Mouse (Mus musculus) CD8-positive naive resting alpha-beta T cell, adult 2 months (primary cell): ENCODE measurements around the gene Adra1b.

ENCODE experiments used
- DNase-seq, 2 experiments: peaks; one replicate each; pipeline ENCODE4 v3.0.0; 2022; ENCODE audit warnings: low read depth in 2 of 2, low spot score in 2 of 2

Adra1b gene

DNA sequence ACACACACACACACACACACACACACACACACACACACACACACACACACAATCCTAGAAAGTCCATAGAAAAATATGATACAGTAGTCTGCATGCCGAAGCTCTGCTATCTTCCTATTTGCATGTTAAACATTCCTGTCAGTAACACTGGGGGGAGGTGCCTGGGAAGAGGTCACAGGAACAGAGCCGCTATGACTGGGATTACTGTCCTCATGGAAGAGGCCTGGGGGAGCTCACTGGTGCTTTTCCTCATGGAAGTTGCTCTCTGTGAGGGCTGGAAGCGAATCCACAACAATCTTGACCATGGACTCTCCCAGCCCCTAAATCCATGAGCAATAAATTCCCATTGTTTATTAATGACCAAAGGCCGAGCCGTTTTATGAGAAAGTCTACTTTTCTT is 77.7 kb downstream of the Adra1b start:
- no peak for DNase-seq

DNA sequence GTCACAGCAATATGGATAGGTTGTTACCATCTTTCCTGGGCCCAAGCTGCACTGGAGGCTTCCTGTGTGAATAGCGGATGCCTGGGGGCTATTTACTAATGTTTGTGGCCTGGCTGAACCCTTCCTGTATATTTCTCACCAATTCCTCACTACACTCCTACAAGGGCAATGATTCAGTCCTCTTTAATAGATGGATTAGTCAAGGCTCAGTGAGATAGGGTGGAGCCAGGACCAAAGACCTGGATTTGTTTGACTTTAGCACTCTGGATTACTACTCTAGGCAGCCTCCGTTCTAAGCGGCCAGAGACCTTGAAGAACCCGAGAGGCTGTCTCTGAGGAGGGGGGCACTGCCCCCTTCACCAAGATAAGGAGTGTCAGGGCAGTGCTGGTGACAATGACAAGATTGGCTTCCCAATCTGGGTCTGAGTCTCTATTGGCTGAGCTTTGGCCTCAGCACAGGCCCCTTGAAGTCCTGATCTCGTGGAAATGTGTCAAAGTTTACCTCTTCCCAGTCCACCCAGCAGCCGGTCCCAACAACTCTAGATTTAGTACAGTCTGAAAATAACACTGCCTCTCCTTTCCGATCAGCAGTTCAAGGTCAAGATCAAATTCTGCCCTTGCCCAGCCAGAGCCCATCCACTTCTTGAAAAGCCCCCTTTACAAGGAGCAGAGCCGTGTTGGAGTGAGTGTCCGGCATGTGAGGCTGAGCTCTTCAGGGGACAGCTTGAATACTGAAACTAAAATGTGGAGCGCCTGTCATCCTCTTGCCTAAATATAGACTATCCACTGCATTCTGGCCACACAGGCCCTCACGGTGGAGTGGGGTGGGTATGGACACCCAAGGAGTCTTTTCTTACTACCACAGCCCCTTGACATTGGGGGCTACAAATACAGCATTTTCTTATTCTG is 80.2 kb downstream of the Adra1b start:
- DNase-seq: no peak

DNA sequence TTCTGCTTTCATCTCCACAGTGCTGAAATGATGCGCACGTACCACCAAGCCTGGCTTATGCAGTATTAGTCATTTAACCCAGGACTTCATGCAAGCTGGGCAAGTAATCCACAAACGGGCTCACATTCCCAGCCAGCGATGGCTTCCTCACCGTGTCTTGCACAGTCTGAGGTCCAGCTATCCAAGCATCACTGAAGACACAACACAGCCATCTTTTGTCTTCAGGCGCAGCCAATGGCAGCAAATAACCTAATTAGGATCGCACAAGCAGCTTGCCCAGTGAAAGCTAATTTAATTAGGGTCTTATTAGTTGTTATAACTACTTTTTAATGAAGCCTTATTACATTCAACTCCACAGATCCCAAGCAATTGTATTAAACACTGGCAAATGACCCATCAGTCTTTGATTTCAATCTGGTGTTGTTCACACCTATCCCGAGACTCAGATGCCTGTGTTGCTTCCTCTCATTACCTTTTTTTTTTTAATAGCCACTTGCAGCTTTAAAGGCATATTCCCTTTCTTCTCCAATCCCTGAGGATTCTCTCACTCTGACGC is 83.6 kb downstream of the Adra1b start:
- no peak for DNase-seq

DNA sequence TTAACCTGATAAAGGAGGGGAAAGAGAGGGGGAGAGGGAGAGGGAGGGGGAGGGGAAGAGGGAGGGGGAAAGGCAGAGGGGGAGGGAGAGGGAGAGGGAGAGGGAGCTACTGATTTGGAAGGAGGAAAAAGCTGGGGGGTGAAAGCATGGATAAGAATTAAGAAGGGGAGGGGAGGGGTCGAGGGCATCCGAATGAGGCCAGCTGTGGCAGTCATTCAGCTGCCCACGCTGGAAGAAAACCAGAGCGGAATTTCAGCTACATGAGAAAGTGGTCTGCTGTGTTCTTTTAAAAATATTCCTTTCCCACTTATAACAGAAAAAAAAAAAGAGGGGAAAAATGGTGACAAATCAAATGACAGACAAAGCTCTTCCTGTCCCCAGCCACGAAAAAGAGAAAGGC is 88.5 kb downstream of the Adra1b start:
- no peak for DNase-seq

DNA sequence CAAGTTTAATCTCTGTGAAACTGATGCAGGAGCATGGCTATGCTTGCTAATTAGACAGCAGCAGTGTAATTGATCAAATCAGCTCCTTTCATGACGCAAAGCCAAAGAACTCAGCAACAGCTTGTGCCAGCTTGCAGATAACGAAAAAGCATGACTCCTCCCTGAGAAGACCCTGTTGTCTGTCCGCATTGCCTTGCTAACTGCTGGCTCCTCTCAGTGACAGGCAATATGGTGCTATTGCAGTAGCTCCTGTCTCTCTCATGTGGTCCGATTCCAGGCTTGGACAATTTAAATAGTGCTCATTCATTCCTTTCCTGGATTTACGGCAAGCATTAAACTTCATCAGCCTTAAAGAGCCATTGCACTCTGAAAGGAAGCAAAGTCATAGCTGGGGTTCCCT is 93.3 kb downstream of the Adra1b start:
- no peak for DNase-seq

DNA sequence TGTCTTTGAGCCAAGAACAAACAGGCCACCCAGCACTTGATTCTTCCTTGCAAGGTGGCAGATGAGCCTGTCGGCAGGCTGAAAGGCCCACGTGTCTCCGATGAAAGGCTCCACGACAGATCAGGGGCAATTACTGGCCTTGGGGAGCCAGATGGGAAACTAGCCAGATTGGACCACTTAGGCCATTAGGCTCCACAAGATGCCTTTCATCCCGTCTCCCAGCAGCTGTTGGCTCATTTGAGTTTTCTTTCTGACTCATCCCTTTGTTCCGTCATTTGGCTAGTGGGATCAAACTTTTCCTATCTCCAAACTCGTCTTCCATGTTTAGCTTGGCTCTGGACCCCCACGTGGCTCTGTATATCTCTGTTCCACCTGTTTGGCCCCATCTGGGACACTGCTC is 105.0 kb downstream of the Adra1b start:
- DNase-seq: no peak

DNA sequence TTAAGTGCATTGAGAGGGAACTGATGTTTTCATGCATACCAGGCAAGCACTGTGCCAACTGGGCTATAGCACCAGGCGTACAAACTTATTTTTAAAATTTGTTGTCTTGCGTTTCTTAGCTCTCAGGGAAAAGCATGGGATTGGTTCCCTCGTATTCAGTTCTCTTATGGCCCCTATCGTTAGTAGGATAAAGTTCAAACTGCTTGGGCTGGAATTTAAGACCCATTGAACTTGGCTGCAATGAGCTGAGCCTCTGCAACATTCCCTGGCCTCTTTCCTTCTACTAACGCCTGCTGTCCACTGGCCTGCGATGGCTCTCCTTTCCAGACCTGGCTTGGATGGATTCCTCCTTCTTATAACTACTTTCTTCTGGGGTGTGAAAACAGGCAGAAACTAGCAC is 110.6 kb downstream of the Adra1b start:
- DNase-seq: no peak

DNA sequence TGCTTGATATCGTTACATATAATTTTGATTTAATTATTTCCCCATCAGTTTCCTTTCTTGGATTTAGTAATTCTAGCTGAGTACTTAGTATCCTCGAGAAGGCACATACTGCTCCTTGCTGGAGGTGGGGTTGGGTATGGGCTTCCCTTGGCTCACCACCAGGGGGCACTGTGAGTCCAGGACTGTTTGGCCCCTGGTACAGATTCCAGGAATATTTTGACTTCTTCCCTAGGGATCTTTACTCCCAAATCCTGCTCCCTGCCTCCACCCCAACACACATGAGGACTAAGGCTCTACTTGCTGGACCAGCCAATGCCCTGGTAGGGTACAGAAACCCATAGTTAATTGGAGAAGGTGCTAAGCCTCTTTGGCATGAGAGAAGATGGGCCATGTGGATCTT is 117.2 kb downstream of the Adra1b start:
- peak in 1 of 2 experiments; percentile 11 for DNase-seq

DNA sequence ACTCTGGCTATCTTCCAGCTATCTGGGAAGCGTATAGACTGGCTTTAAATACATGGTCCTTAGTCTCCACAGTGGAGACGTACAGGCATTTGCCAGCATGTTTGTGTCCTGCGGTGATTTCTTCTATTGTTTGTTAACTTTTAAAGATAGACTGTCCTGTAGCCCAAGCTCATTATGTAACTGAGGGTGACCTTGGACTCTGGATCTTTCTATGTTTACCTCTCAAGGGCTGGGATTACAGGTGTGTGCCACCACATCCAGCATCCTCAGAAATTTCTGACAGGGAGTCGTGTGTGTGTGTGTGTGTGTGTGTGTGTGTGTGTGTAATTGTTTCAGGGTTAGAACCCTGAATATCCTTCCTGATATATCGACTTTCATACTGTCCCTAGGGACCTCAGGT is 117.9 kb downstream of the Adra1b start:
- DNase-seq: no peak

DNA sequence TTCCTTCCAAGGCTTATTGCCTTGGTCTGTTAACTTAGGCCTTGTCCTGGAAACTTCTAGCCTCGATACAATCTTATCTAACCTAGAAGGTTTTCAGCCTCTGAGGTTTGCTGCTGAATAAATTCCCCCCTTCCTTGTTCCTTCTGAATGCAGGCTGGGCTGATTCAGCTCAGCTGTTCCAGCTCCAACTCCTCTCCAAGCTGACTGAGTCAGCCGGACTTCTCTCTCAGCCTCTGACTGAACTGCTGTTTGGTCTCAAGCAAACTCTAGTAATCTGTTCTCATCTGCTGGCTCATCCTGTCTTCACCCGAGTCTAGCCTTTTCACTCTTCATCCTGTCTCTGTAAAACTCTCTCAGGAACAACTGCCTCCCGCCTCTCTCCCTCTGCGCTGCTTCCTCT is 121.5 kb downstream of the Adra1b start:
- DNase-seq: no peak

DNA sequence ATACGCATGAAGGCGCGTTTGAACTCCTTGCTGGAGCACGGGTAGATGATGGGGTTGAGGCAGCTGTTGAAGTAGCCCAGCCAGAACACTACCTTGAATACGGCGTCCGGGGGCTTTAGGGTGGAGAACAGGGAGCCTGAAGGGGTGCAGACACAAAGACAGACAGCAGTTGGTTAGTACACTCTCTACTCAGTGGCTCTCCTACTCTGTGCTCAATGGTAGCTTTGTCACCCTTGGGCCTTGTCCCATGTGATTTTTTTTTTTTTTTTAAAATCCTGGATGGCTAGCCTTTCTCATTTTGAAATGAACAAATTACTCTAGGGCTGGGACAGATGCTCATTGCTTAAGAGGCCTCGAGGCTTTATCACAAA is 124.7 kb downstream of the Adra1b start:
- DNase-seq: no peak

DNA sequence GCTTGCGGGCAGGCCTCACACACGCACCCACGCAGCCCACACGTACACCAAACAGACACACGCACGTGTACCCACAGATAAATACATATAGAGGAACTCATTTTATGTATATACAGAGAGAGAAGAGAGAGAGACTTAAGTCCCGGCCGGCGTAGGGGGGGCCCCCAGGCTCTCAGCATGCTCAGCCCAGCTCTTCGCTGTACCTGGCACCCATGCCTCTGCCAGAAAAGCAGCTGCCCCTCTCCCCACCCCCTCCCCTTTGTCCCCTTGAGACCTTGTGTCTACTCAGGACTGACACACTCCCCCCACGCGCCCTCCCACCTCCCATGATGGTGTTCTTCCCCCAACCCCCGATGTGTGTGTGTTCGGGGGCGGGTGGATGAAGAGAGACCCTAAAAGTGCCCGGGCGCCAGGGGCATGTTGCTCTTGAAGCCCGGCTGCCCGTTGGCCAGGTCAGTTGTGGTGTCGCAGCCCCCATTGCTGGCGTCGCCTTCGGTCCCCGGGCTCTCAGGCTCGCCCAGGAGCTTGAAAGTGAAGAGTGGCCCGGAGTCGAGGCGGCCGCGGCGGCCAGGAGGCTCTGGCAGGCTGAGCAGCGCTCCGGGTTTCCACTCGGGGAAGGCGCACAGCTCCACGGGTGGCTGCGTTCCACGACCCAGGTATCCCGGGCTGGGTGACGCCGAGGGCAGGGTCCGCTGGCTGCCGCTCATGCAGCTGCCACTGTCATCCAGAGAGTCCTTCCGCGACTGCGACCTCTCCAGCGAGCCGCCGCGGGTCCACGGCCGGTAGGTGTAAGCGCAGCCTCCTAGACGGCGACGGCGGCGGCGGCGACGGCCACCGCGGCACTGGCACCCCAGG is 125.3 kb downstream of the Adra1b start:
- DNase-seq: no peak

DNA sequence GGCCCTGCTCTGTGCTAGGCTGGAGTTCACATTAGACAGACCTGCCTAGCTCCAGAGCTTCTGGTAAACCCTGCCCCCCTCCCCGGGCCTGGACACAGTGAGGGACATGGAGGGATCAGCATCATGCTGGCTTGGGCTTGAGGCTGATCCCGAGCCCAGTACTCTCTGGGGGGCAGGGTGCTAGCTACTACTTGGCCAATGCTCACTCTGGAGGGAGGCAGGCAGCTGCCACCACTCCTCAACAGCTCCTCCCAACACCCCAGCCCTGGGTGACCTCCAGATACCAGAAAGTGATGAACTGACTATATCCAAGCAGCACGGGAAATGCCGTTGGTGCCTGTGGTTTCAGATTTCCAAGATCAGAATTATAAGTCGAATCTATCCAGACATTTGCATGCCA is 127.3 kb downstream of the Adra1b start:
- no peak for DNase-seq

DNA sequence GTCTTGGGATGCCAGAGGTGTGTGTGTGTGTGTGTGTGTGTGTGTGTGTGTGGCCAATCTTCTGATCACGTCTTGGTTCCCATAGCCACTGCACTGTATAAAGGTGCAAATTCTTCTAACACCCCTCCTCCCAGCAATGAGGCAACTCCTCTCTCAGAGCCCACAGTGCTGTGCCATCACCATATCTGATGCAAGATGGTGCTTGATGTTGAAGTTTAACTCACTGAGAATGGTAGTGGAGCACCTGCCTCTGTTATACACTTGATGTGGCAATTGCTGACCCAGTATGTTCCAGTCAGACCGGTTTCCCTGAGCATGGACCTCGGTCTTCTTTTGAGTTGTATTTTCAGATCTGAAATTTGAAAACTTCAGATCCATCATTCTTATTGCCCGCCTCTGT is 130.9 kb downstream of the Adra1b start:
- no peak for DNase-seq

DNA sequence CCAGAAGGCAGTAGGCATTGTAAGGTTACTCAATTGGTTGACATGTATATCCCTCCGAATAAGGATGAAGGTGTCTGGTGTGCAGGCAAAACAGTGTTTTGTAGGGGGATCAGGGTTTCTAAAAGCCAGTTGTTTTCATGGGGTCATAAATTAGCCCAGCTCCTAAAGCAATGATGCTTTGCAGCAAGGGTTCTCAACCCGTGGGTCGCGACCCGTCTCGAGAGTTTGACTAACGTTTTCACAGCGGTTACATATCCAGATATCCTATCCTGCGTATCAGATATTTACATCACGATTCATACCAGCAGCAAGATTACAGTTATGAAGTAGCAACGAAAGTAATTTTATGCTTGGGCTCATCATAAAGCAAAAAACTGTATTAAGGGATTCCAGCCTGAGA is 133.3 kb downstream of the Adra1b start:
- DNase-seq: no peak

DNA sequence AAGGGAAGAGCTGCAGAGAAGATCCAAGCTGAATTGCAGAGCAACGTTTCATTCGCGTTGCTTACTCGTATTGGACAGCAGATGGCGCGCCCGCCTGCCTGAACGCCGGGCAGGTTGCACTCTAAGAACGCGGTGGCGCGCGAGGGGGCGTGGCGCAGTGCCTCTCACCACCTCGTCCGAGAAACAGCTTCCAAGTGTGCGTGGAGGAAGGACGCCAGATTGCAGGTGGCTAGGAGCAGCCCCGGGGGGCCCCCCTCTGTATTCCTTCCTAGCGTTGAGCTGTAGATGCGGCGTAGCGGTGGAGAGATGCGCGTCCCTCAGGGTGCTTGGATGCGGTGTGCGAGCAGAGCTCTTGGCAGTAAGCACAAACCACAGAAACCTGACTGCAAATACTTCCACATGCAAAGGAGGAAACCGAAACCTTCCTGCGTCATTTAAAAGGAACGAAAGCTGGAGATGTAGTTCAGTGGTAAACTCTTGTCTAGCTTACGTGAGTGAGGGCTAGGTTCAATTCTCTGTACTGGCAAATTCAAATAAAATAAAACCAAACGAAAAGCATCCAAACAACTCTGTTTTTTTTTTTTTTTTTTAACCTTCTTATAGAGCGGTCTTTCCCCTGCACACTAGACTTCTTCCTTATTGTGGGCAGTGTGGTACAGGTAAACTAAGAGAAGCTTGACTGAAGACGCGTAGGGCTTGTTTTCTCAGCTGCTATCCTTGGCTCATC is 133.9 kb downstream of the Adra1b start:
- peak; percentile 70 to 79 for DNase-seq

DNA sequence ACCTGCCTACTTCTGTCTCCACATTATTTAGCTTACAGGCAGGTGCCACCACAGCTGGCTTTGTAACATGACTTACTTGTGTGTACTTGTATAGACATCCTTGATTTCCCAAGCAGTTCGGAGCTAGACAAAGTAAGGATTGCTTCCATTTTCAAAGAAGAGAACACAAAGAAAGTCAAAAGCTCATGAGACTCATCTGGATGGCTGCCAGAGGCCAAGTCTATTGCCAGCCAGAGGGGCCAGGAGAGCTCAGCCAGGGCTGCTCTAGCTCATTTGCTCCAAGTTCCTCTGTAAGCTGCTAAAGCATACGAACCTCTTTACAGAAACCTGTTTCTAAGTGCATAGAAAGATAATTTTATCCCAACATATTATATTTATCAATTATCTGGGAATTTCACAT is 142.6 kb downstream of the Adra1b start:
- no peak for DNase-seq

DNA sequence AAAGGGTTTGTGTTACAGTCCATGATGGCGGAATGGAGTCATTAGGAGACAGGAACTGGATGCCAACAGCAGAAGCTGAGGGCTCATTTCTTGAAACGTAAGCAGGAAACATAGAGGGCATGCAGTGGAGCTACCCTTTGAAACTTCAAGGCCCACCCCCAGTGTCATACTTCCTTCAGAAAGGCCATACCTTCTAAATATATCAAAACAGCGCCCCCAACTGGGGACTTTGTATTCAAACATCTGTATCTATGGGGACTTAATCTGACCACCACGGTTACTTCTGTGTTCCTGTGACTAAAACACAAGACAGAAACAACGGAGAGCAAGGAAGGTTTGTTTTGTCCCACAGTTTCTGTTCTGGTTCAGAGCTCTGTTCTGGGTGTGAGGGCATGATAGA is 145.6 kb downstream of the Adra1b start:
- peak in 1 of 2 experiments; percentile 18 for DNase-seq

DNA sequence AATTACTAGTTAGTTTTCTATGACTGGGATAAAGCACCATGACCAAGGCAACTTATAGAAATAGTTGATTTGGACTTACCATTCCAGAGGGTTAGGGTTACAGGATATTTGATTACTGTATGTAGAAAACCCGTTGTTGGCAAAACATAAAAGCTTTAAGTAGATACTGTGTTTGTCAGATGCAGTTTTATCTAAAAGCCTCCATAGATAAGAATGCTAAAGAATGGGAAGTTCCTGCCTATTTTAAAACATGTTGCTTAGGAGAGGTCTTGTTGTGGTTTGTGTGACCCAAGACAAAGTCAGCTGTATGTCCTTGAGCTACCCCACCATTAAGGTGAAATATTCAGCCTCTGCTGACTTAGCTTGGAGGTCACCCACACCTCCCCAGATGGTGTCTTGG is 146.4 kb downstream of the Adra1b start:
- DNase-seq: no peak

DNA sequence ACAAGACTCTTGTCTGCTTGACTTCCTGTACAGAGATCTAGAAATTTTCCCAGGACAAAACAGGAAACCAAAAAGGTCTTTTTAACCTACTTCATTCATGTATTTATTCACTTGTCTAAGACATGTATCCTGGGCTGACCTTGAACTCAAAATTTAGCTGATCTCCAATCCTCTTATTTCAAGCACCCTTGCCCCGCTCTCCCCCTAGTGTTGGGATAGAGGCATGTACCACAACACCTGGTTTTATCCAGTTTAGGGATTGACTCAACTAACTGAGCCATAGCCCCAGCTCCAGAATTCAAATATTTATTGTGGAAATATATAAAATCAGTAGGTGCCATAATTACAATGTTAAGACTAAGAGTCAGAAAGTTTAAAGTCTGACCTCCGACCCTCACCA is 149.5 kb downstream of the Adra1b start:
- no peak for DNase-seq
